14 mouse cellular contexts compared by ENCODE assay signal in the genomic region with DNA sequence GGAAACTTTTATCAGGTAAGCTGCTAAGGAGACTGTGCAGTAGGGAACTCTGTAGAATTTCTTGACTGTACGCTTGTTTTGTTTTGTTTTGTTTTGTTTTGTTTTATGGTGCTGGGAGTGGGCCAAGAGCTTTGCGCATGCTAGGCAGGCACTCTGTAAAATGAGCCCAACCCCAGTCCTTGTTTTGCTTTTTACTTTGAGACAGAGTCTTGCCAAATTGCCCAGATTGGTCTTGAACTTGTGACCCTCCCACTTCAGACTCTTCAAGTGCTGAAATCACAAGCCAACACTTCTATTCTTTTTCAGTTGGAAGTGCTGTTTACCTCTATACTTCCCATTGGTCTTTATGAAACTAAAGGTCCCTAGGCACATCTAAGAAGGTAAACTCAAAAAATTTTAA.
"Had no signal": no experiment of that assay in that cellular context is flagged by ENCODE, and none has a peak within 500 bp of the region (broad histone marks: within the 10 kb centered on the region; RNA-seq: fewer than 3 reads in every experiment).

No protein-coding gene starts in this region.

- H3K27me3 ChIP-seq: intestine, embryonic 15.5 days; kidney, embryonic 15.5 days; limb, embryonic 12.5 days; liver, embryonic 15.5 days; midbrain, embryonic 15.5 days; neural tube, embryonic 13.5 days had no signal

- H3K4me2 ChIP-seq: intestine, embryonic 15.5 days; kidney, embryonic 15.5 days; limb, embryonic 12.5 days; liver, embryonic 15.5 days; midbrain, embryonic 15.5 days; neural tube, embryonic 13.5 days had no signal

- H3K4me3 ChIP-seq: intestine, embryonic 15.5 days; kidney, embryonic 15.5 days; layer of hippocampus, adult 2 months; limb, embryonic 12.5 days; liver, embryonic 15.5 days; midbrain, embryonic 10.5 days; midbrain, embryonic 15.5 days; neural tube, embryonic 13.5 days had no signal

- H3K36me3 ChIP-seq: intestine, embryonic 15.5 days; kidney, embryonic 15.5 days; limb, embryonic 12.5 days; midbrain, embryonic 15.5 days; neural tube, embryonic 13.5 days had no signal

- DNase-seq: kidney, adult 18-20 months; liver; right cerebral cortex, adult 18-20 months; right cerebral cortex, postnatal 25 days; thymus, adult 18-20 months; thymus, postnatal 14 days had no signal

- H3K27ac ChIP-seq: intestine, embryonic 15.5 days; kidney, embryonic 15.5 days; limb, embryonic 12.5 days; midbrain, embryonic 10.5 days; midbrain, embryonic 15.5 days; neural tube, embryonic 13.5 days had no signal

- H3K9ac ChIP-seq: intestine, embryonic 15.5 days; kidney, embryonic 15.5 days; limb, embryonic 12.5 days; liver, embryonic 15.5 days; midbrain, embryonic 15.5 days; neural tube, embryonic 13.5 days had no signal

- ATAC-seq: intestine, embryonic 15.5 days; midbrain, embryonic 15.5 days had no signal

- H3K9me3 ChIP-seq: intestine, embryonic 15.5 days; kidney, embryonic 15.5 days; limb, embryonic 12.5 days; liver, embryonic 15.5 days; midbrain, embryonic 10.5 days; midbrain, embryonic 15.5 days; neural tube, embryonic 13.5 days had no signal

- H3K4me1 ChIP-seq: intestine, embryonic 15.5 days; limb, embryonic 12.5 days had no signal
